Mouse (Mus musculus): ENCODE results near the gene Il17re. TPM values are rescaled to one million over a fixed set of nuclear protein-coding genes. Genes with fewer than 3 reads are reported as not detected.
A peak's percentile ranks its signal among the peaks of the same experiment; 100 is the strongest.

The Il17re gene
- polyA plus RNA-seq, 1 experiment from 2014 or later = not detected

GRCm38 (mm10) chr6:113438721-113439430 is 19.4 kb upstream of the Il17re start:
- H3K4me1 ChIP-seq (ENCODE audit: control insufficient read depth, insufficient read depth, low read length) = peaks cover 7% of the 10 kb centered on the region
- no peak overlapping the region for H3K9ac ChIP-seq (replicated peaks; ENCODE audit: low read length)
- WGBS = 65% methylated on average over 12 of the region's 12 CpGs
- H3K9me3 ChIP-seq (ENCODE audit: control insufficient read depth, low read length) = no peaks in the 10 kb centered on the region
- H3K27me3 ChIP-seq (ENCODE audit: control insufficient read depth, insufficient read depth, low read length) = no peaks in the 10 kb centered on the region
- no peak overlapping the region for H3K27ac ChIP-seq (replicated peaks; ENCODE audit: low read depth, low read length)
- no peak for ATAC-seq (ENCODE audit: low FRiP score, low TSS enrichment)
- H3K4me3 ChIP-seq (replicated peaks; ENCODE audit: low read depth, low read length) = no peak overlapping the region
- H3K4me2 ChIP-seq (ENCODE audit: low read length) = no peak overlapping the region
- H3K36me3 ChIP-seq (ENCODE audit: control insufficient read depth, insufficient read depth, low read length) = no peaks in the 10 kb centered on the region
- no peak for DNase-seq

DNA sequence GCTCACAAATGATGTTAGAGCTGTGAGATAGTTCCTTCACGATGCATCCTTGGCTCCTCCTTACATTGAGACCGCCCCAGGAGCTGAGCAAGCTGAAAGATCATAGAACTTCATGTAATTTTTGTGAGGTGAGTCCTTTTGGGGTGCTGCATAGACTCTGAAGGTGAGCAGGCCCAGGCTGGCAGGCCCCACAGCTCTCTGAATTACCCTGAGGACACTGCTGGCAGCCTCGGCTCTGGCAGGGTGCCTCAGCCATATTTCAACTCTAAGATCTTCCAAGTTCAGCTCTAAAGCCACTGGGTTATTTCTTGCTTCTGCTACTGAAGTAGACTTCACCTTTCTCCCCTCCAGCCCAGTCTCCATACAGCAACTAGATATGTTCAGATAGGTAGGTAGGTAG is 17.6 kb upstream of the Il17re start:
- Histone ChIP-seq H3K4me1 (ENCODE audit: control insufficient read depth, insufficient read depth, low read length) (peaks cover 7% of the 10 kb centered on the region), H3K9me3 (ENCODE audit: control insufficient read depth, low read length) (no peaks in the 10 kb centered on the region), H3K27ac (replicated peaks; ENCODE audit: low read depth, low read length) (no peak overlapping the region), H3K4me2 (ENCODE audit: low read length) (no peak overlapping the region), H3K36me3 (ENCODE audit: control insufficient read depth, insufficient read depth, low read length) (peaks cover 3% of the 10 kb centered on the region; the same call in 1 of the 2 replicates), H3K27me3 (ENCODE audit: control insufficient read depth, insufficient read depth, low read length) (no peaks in the 10 kb centered on the region), H3K4me3 (replicated peaks; ENCODE audit: low read depth, low read length) (no peak overlapping the region), H3K9ac (replicated peaks; ENCODE audit: low read length) (no peak overlapping the region)
- DNase-seq = no peak
- ATAC-seq (ENCODE audit: low FRiP score, low TSS enrichment) = no peak
- WGBS = 85% methylated on average over 3 of the region's 3 CpGs

DNA sequence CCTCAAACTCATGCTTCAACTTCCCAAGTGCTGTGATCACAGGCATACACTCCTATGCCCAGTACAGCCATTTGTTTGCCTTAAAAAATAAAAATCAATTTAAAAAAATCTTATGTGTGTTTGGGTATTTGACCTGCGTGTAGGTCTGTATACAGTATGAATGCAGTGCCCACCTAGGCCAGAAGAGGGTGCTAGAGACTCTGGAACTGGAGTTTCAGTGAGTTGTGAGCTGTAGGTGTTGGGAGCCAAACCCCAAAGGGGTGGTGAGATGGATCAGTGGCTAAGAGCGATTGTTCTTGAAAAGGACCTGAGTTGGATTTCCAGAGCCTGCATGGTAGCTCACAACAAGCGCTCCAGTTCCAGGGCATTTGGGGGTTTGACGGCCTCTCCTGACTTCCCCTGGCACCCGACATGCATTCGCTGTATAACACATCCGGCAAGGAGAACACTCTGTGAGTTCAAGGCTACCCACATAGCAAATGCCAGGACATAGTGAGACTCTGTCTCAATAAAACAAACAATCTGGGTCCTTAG is 17.1 kb upstream of the Il17re start:
- DNase-seq (peak; percentile 85), ATAC-seq (ENCODE audit: low FRiP score, low TSS enrichment) (no peak)
- H3K9ac ChIP-seq (replicated peaks; ENCODE audit: low read length) = no peak overlapping the region
- no peak overlapping the region for H3K27ac ChIP-seq (replicated peaks; ENCODE audit: low read depth, low read length)
- no peaks in the 10 kb centered on the region for H3K9me3 ChIP-seq (ENCODE audit: control insufficient read depth, low read length)
- H3K36me3 ChIP-seq (ENCODE audit: control insufficient read depth, insufficient read depth, low read length) = peaks cover 3% of the 10 kb centered on the region; the same call in 1 of the 2 replicates
- H3K4me1 ChIP-seq (ENCODE audit: control insufficient read depth, insufficient read depth, low read length) = peaks cover 7% of the 10 kb centered on the region
- WGBS = 57% methylated on average over 7 of the region's 7 CpGs
- H3K4me2 ChIP-seq (ENCODE audit: low read length) = no peak overlapping the region
- no peak overlapping the region for H3K4me3 ChIP-seq (replicated peaks; ENCODE audit: low read depth, low read length)
- no peaks in the 10 kb centered on the region for H3K27me3 ChIP-seq (ENCODE audit: control insufficient read depth, insufficient read depth, low read length)

DNA sequence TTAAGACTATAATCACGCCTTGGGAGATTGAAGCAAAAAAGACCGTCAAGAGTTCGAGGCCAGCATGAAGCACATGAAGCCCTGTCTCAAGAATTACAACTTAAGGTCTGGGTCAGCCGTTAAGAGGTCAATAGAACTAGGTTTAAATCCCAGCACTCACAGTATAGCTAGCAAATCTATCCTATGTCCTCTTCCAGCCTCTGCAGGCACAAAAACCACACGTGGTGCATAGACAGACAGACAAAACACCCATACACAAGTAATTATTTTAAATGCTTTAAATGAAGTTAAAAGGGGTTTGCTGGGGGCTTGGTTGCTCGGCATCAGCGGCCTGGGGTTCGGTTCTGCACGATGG is 16.2 kb upstream of the Il17re start:
- peak overlapping the region; percentile 95 for H3K4me2 ChIP-seq (ENCODE audit: low read length)
- 39% methylated on average over 9 of the region's 9 CpGs for WGBS

GRCm38 (mm10) chr6:113442442-113443090 is 15.7 kb upstream of the Il17re start, which contains the start of gene Jagn1:
Jagn1 (plus strand) TSS chr6:113442569.
- DNase-seq (peak; percentile 97), ATAC-seq (ENCODE audit: low FRiP score, low TSS enrichment) (peak; percentile 92)
- H3K9me3 ChIP-seq (ENCODE audit: control insufficient read depth, low read length) = no peaks in the 10 kb centered on the region
- peak within 1 kb of the TSS; percentile 78 for H3K27ac ChIP-seq (replicated peaks; ENCODE audit: low read depth, low read length)
- H3K27me3 ChIP-seq (ENCODE audit: control insufficient read depth, insufficient read depth, low read length) = no peaks in the 10 kb centered on the region
- H3K9ac ChIP-seq (replicated peaks; ENCODE audit: low read length) = peak within 1 kb of the TSS; percentile 83
- peak within 1 kb of the TSS; percentile 95 for H3K4me3 ChIP-seq (replicated peaks; ENCODE audit: low read depth, low read length)
- peak within 1 kb of the TSS; percentile 95 for H3K4me2 ChIP-seq (ENCODE audit: low read length)
- peaks cover 14% of the 10 kb centered on the region for H3K36me3 ChIP-seq (ENCODE audit: control insufficient read depth, insufficient read depth, low read length)
- WGBS = under 1% methylated on average over 45 of the region's 45 CpGs
- H3K4me1 ChIP-seq (ENCODE audit: control insufficient read depth, insufficient read depth, low read length) = peaks cover 7% of the 10 kb centered on the region

More for the DNA sequence above, 16.2 kb upstream of the Il17re start:
- peak overlapping the region; percentile 78 for H3K27ac ChIP-seq (replicated peaks; ENCODE audit: low read depth, low read length)
- H3K9me3 ChIP-seq (ENCODE audit: control insufficient read depth, low read length) = no peaks in the 10 kb centered on the region
- H3K4me1 ChIP-seq (ENCODE audit: control insufficient read depth, insufficient read depth, low read length) = peaks cover 7% of the 10 kb centered on the region
- no peaks in the 10 kb centered on the region for H3K27me3 ChIP-seq (ENCODE audit: control insufficient read depth, insufficient read depth, low read length)
- H3K9ac ChIP-seq (replicated peaks; ENCODE audit: low read length) = peak overlapping the region; percentile 83
- H3K36me3 ChIP-seq (ENCODE audit: control insufficient read depth, insufficient read depth, low read length) = peaks cover 9% of the 10 kb centered on the region; the same call in 1 of the 2 replicates
- DNase-seq = no peak
- H3K4me3 ChIP-seq (replicated peaks; ENCODE audit: low read depth, low read length) = peak overlapping the region; percentile 95
- ATAC-seq (ENCODE audit: low FRiP score, low TSS enrichment) = peak; percentile 13; the same call in 1 of the 2 replicates

DNA sequence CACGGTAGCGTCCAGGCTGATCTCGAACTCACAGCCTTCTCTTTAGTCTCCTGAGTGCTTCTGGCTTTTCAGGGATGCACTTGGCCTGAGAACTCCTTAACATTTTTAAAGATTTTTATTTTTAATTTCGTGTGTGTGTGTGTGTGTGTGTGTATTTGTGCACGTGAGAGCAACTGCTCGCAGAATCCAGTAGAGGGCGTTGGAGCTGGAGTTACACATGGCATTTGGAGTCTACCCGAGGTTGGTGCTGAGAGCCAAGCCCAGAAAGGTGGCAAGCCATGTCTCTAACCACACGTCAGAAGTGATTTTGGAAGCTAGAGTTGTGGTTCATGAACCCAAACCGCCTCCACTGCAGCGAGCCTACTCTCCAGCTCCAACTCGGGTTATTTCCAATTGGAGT is 15.2 kb upstream of the Il17re start:
- no peak for ATAC-seq (ENCODE audit: low FRiP score, low TSS enrichment)
- WGBS = 49% methylated on average over 12 of the region's 12 CpGs
- Histone ChIP-seq H3K9ac (replicated peaks; ENCODE audit: low read length) (peak overlapping the region; percentile 83), H3K27me3 (ENCODE audit: control insufficient read depth, insufficient read depth, low read length) (no peaks in the 10 kb centered on the region), H3K4me2 (ENCODE audit: low read length) (peak overlapping the region; percentile 95), H3K36me3 (ENCODE audit: control insufficient read depth, insufficient read depth, low read length) (peaks cover 19% of the 10 kb centered on the region), H3K4me1 (ENCODE audit: control insufficient read depth, insufficient read depth, low read length) (peaks cover 7% of the 10 kb centered on the region), H3K4me3 (replicated peaks; ENCODE audit: low read depth, low read length) (peak overlapping the region; percentile 95), H3K27ac (replicated peaks; ENCODE audit: low read depth, low read length) (peak overlapping the region; percentile 78; the same call in 1 of the 2 replicates), H3K9me3 (ENCODE audit: control insufficient read depth, low read length) (no peaks in the 10 kb centered on the region)
- DNase-seq = peak; percentile 6

GRCm38 (mm10) chr6:113444207-113444965 is 13.9 kb upstream of the Il17re start:
- H3K27ac ChIP-seq (replicated peaks; ENCODE audit: low read depth, low read length) = no peak overlapping the region
- no peak overlapping the region for H3K9ac ChIP-seq (replicated peaks; ENCODE audit: low read length)
- no peak overlapping the region for H3K4me3 ChIP-seq (replicated peaks; ENCODE audit: low read depth, low read length)
- peaks cover 28% of the 10 kb centered on the region for H3K36me3 ChIP-seq (ENCODE audit: control insufficient read depth, insufficient read depth, low read length)
- H3K27me3 ChIP-seq (ENCODE audit: control insufficient read depth, insufficient read depth, low read length) = no peaks in the 10 kb centered on the region
- peaks cover 7% of the 10 kb centered on the region for H3K4me1 ChIP-seq (ENCODE audit: control insufficient read depth, insufficient read depth, low read length)
- no peak overlapping the region for H3K4me2 ChIP-seq (ENCODE audit: low read length)
- WGBS = 88% methylated on average over 7 of the region's 8 CpGs
- DNase-seq = no peak
- H3K9me3 ChIP-seq (ENCODE audit: control insufficient read depth, low read length) = no peaks in the 10 kb centered on the region
- ATAC-seq (ENCODE audit: low FRiP score, low TSS enrichment) = no peak

GRCm38 (mm10) chr6:113447639-113448038 is 10.6 kb upstream of the Il17re start:
- Histone ChIP-seq H3K4me3 (replicated peaks; ENCODE audit: low read depth, low read length) (no peak overlapping the region), H3K4me2 (ENCODE audit: low read length) (no peak overlapping the region), H3K4me1 (ENCODE audit: control insufficient read depth, insufficient read depth, low read length) (peaks cover 7% of the 10 kb centered on the region), H3K27ac (replicated peaks; ENCODE audit: low read depth, low read length) (no peak overlapping the region), H3K9me3 (ENCODE audit: control insufficient read depth, low read length) (no peaks in the 10 kb centered on the region), H3K27me3 (ENCODE audit: control insufficient read depth, insufficient read depth, low read length) (no peaks in the 10 kb centered on the region), H3K9ac (replicated peaks; ENCODE audit: low read length) (no peak overlapping the region), H3K36me3 (ENCODE audit: control insufficient read depth, insufficient read depth, low read length) (peaks cover 28% of the 10 kb centered on the region)
- WGBS = 99% methylated on average over 4 of the region's 4 CpGs
- ATAC-seq (ENCODE audit: low FRiP score, low TSS enrichment) (no peak), DNase-seq (no peak)
